Mouse (Mus musculus): ENCODE measurements around the gene H2al1d. TPM values are rescaled to one million over a fixed set of nuclear protein-coding genes. Genes with fewer than 3 reads are reported as not detected.
"Not testable (repeated sequence)": the region's sequence is repeated elsewhere in the genome, so short reads cannot be mapped to it uniquely, and the experiment has no call there.

H2al1d gene
- total RNA-seq (2021) = not detected

DNA sequence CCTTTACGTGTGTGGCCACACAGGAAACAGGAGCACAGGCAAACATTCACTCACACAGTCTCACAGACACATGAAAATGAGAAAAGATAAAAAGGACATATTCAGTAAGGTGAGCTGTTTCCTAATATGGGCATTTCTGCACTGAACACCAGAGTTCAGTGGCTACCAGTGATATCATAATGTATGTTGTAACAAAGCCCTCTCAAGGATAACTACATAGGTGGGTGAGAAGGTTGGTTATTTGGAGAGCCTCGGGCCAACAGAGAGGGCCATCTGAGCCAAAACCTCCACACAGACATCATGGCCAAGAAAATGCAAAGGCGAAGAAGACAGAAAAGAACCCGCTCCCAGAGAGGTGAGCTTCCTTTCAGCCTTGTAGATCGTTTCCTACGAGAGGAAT is at the start of gene H2al1d:
Gene H2al1d (plus strand): TSS at position 301 of the 400 bp plus-strand sequence.
- intact Hi-C loops (cut with DNase I); DNase-seq (ENCODE audit: low spot score in 2 of 2): not testable (repeated sequence)

- no peak for DNase-seq (ENCODE audit: low spot score in 2 of 2)
- intact Hi-C loops (cut with DNase I) = no loop called here
Measured at GRCm38 (mm10) chrX:11264918-11265317, 43.7 kb upstream of the H2al1d start.

DNA sequence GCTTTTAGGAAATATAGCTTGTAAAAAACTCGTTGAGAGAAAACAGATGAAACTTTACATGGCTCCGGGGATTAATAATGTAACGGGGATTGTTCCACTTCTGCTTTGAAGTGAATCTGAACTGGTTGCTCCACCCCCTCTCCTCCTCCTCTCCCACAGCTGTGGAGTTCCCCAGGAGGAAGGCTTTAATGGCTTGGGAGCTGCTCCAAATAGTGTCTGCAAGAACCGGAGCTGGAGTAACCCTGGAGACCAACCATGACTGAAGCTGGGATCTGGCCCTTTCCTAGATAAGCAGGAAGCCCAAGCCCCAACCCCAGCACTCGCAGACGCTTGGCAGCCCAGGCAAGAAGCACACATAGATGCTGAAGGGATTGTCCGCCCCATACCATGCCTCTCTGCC is 40.8 kb upstream of the H2al1d start:
- intact Hi-C loops (cut with DNase I) = no loop called here
- DNase-seq (ENCODE audit: low spot score in 2 of 2) = peak in 1 of 2 experiments; percentile 20

GRCm38 (mm10) chrX:11269074-11269473 is 39.5 kb upstream of the H2al1d start:
- DNase-seq (ENCODE audit: low spot score in 2 of 2) = no peak
- intact Hi-C loops (cut with DNase I) = no loop called here

GRCm38 (mm10) chrX:11273190-11273589 is 35.4 kb upstream of the H2al1d start:
- intact Hi-C loops (cut with DNase I) = no loop called here
- DNase-seq (ENCODE audit: low spot score in 2 of 2) = no peak

DNA sequence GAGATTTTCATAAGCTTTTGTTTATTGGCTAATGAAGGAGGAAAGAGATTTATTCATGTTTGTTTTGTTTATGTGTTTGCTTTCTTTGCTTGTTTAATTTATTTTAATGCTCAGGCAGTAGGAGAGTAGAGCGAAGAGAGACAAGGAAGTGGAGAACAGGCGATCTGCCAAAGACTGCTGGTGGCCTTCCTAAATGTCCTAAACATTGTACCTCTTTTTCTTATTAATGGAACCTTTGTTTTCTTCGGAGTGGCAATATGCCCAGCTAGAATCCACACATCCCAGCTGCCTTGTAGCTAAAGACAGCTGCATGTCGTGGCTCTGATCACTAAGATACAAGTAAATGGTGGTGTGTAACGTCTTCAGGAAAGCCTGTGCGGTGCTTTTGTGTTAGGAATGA is 31.5 kb upstream of the H2al1d start:
- no peak for DNase-seq (ENCODE audit: low spot score in 2 of 2)
- intact Hi-C loops (cut with DNase I) = no loop called here

DNA sequence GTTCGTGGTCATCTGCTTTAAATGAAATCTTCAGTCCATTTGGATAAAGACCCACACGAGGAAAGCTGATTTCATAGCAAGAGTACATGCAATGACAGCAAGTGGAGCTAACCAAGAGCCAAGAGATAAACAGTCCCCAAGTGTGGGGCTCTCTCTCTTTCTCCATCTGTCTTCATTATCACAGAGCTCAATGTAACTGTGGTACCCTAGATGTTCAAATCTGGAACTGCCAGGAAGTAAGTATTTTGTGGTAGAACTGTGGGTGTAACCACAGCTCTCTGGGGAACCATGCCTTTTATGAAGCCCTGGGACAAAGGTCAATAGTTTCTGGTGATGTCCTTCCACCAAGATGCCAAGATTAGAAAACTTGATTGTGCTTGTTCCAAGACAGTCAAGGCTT is 27.9 kb upstream of the H2al1d start:
- DNase-seq (ENCODE audit: low spot score in 2 of 2) = peak in 1 of 2 experiments; percentile 27
- intact Hi-C loops (cut with DNase I) = no loop called here

DNA sequence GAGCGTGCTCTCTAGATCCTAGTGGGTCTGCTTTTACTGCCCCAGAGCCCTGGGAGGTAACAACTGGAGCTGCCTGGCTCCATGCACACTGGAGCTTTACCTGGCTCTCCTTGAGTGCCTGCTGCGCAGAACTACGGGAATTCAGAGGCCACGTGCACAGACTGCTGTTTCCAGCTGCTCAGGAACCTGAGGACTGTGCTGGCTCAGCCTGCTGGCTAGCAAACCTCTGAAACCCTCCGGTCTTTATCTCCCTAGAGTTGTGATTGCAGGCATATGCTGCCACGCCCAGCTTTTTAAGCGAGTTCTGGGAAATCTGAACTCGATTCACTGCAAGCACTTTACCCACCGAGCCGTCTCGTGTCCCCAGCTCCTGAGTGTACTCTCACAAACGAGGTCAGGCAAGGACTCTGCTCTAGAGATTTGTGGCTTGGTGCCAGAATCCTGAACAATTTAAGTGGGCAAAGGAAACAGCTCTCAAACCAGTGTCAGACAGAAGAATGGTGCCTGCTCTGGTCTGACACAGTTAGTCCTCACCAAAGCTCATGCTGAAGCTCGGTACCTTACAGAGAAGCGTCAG is 20.2 kb upstream of the H2al1d start:
- intact Hi-C loops (cut with DNase I) = no loop called here

DNA sequence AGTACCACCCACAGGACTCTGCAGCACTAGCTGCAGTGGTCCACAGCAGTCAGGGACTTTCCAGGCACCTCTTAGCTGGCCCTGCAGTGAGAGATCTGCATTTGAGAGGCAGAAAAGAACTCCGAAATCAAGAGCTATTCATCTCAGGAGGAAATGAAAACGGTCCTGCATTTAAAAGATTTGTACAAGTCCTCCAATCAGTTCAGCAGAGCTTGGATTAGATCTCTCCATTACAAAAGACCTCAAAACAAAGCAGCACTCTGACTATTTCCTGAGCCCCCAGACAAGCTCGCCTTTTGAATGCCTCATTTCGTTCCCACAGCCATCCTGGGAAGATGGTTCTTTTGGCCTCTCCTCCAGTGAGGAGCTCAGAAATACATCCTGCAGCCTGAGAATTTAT is 19.4 kb upstream of the H2al1d start:
- intact Hi-C loops (cut with DNase I) = no loop called here
- no peak for DNase-seq (ENCODE audit: low spot score in 2 of 2)

More for the DNA sequence above, 20.2 kb upstream of the H2al1d start:
- DNase-seq (ENCODE audit: low spot score in 2 of 2) = no peak

GRCm38 (mm10) chrX:11298957-11299356 is 9.7 kb upstream of the H2al1d start, which contains the start of gene H2al1a:
Gene H2al1a, plus strand, starts transcription at chrX:11299257.
- intact Hi-C loops (cut with DNase I); DNase-seq (ENCODE audit: low spot score in 2 of 2): not testable (repeated sequence)

DNA sequence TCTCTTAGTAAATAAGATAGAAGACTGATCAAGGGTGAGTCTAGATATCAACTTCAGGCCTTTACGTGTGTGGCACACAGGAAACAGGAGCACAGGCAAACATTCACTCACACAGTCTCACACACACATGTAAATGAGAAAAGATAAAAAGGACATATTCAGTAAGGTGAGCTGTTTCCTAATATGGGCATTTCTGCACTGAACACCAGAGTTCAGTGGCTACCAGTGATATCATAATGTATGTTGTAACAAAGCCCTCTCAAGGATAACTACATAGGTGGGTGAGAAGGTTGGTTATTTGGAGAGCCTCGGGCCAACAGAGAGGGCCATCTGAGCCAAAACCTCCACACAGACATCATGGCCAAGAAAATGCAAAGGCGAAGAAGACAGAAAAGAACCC is 6.5 kb upstream of the H2al1d start, which contains the start of gene H2al1b:
Gene H2al1b (plus strand): TSS at position 301 of the 400 bp plus-strand sequence.
- DNase-seq (ENCODE audit: low spot score in 2 of 2); intact Hi-C loops (cut with DNase I): not testable (repeated sequence)

DNA sequence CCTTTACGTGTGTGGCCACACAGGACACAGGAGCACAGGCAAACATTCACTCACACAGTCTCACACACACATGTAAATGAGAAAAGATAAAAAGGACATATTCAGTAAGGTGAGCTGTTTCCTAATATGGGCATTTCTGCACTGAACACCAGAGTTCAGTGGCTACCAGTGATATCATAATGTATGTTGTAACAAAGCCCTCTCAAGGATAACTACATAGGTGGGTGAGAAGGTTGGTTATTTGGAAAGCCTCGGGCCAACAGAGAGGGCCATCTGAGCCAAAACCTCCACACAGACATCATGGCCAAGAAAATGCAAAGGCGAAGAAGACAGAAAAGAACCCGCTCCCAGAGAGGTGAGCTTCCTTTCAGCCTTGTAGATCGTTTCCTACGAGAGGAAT is 3.3 kb upstream of the H2al1d start, which contains the start of gene H2al1c:
Gene H2al1c (plus strand): TSS at position 301 of the 400 bp plus-strand sequence.
- intact Hi-C loops (cut with DNase I); DNase-seq (ENCODE audit: low spot score in 2 of 2): not testable (repeated sequence)

DNA sequence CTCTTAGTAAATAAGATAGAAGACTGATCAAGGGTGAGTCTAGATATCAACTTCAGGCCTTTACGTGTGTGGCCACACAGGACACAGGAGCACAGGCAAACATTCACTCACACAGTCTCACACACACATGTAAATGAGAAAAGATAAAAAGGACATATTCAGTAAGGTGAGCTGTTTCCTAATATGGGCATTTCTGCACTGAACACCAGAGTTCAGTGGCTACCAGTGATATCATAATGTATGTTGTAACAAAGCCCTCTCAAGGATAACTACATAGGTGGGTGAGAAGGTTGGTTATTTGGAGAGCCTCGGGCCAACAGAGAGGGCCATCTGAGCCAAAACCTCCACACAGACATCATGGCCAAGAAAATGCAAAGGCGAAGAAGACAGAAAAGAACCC is 3.0 kb downstream of the H2al1d start, which contains the start of gene H2al1e:
Gene H2al1e (plus strand): TSS at position 301 of the 400 bp plus-strand sequence.
- intact Hi-C loops (cut with DNase I); DNase-seq (ENCODE audit: low spot score in 2 of 2): not testable (repeated sequence)

- DNase-seq (ENCODE audit: low spot score in 2 of 2); intact Hi-C loops (cut with DNase I): not testable (repeated sequence)
Measured at GRCm38 (mm10) chrX:11314858-11315257, 6.2 kb downstream of the H2al1d start, which contains the start of gene H2al1f. Gene H2al1f, plus strand, starts transcription at chrX:11315158.

- DNase-seq (ENCODE audit: low spot score in 2 of 2); intact Hi-C loops (cut with DNase I): not testable (repeated sequence)
Measured at GRCm38 (mm10) chrX:11317956-11318355, 9.3 kb downstream of the H2al1d start, which contains the start of gene H2al1g. Gene H2al1g, plus strand, starts transcription at chrX:11318256.

DNA sequence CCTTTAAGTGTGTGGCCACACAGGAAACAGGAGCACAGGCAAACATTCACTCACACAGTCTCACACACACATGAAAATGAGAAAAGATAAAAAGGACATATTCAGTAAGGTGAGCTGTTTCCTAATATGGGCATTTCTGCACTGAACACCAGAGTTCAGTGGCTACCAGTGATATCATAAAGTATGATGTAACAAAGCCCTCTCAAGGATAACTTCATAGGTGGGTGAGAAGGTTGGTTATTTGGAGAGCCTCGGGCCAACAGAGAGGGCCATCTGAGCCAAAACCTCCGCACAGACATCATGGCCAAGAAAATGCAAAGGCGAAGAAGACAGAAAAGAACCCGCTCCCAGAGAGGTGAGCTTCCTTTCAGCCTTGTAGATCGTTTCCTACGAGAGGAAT is 12.6 kb downstream of the H2al1d start, which contains the start of gene H2al1h:
Gene H2al1h (plus strand): TSS at position 301 of the 400 bp plus-strand sequence.
- DNase-seq (ENCODE audit: low spot score in 2 of 2); intact Hi-C loops (cut with DNase I): not testable (repeated sequence)

DNA sequence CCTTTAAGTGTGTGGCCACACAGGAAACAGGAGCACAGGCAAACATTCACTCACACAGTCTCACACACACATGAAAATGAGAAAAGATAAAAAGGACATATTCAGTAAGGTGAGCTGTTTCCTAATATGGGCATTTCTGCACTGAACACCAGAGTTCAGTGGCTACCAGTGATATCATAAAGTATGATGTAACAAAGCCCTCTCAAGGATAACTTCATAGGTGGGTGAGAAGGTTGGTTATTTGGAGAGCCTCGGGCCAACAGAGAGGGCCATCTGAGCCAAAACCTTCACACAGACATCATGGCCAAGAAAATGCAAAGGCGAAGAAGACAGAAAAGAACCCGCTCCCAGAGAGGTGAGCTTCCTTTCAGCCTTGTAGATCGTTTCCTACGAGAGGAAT is 15.7 kb downstream of the H2al1d start, which contains the start of gene H2al1i:
Gene H2al1i (plus strand): TSS at position 301 of the 400 bp plus-strand sequence.
- DNase-seq (ENCODE audit: low spot score in 2 of 2); intact Hi-C loops (cut with DNase I): not testable (repeated sequence)

GRCm38 (mm10) chrX:11327522-11327921 is 18.9 kb downstream of the H2al1d start, which contains the start of gene H2al1j:
Gene H2al1j, plus strand, starts transcription at chrX:11327822.
- DNase-seq (ENCODE audit: low spot score in 2 of 2); intact Hi-C loops (cut with DNase I): not testable (repeated sequence)

- intact Hi-C loops (cut with DNase I) = no loop called here
- peak in 1 of 2 experiments; percentile 6 for DNase-seq (ENCODE audit: low spot score in 2 of 2)
Measured at GRCm38 (mm10) chrX:11345762-11346161, 37.1 kb downstream of the H2al1d start.

DNA sequence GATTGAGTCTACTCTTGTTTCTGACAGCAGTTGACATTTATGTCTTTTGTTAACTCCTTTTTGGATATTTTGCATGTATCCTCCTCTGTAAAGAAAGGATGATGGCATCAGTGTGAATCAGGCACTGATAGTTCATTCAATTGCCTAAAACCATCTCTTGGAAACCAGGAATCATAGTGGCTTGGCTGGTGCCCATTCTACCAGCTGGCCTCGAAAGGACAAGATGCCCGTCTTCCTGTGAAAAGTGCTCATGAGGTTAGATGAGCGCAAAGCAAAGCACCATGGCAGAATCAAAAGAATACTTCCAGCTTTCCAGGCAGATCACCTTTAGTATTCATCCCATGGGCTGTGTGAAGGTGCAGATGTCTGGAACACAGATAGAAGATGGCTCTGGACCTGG is 38.1 kb downstream of the H2al1d start:
- DNase-seq (ENCODE audit: low spot score in 2 of 2) = no peak
- intact Hi-C loops (cut with DNase I) = no loop called here
